Mouse (Mus musculus) midbrain, embryonic 12.5 days (tissue): Measurements from ENCODE around the gene Fam53a. TPM values are rescaled to one million over a fixed set of nuclear protein-coding genes. Genes with fewer than 3 reads are reported as not detected.
A peak's percentile ranks its signal among the peaks of the same experiment; 100 is the strongest.

ENCODE experiments used
- ATAC-seq: fragments of 200-750 bp; cut with Nextera tagmentation; 2 replicates; pipeline ENCODE4 v1.8.0; 2017; ENCODE audit warnings: low read depth, moderate TSS enrichment, moderate library complexity; ENCODE audit not compliant: low FRiP score
- H3K27ac ChIP-seq: fragments of 300-500 bp; sonication (generic); replicated peaks from 2 replicates; pipeline ENCODE4 v1.5.1; 2016; ENCODE audit warnings: mild to moderate bottlenecking
- H3K27me3 ChIP-seq: fragments of 300-500 bp; sonication (generic); 2 replicates; pipeline ENCODE4 v1.6.1; 2016; ENCODE audit warnings: mild to moderate bottlenecking
- H3K36me3 ChIP-seq: fragments of 300-500 bp; sonication (generic); 2 replicates; pipeline ENCODE4 v1.6.1; 2016
- H3K4me1 ChIP-seq: fragments of 300-500 bp; sonication (generic); 2 replicates; pipeline ENCODE4 v1.6.1; 2016
- H3K4me2 ChIP-seq: fragments of 300-500 bp; sonication (generic); replicated peaks from 2 replicates; pipeline ENCODE4 v1.6.1; 2016; ENCODE audit warnings: mild to moderate bottlenecking, moderate library complexity
- H3K4me3 ChIP-seq: fragments of 300-500 bp; sonication (generic); 2 replicates; pipeline ENCODE4 v1.5.1; 2016; ENCODE audit warnings: mild to moderate bottlenecking
- H3K9ac ChIP-seq: fragments of 300-500 bp; sonication (generic); replicated peaks from 2 replicates; pipeline ENCODE4 v1.6.1; 2016; ENCODE audit warnings: mild to moderate bottlenecking, moderate library complexity
- H3K9me3 ChIP-seq: fragments of 300-500 bp; sonication (generic); 2 replicates; pipeline ENCODE4 v1.6.1; 2016; ENCODE audit warnings: mild to moderate bottlenecking
- WGBS: fragments of 180-500 bp; shearing (Covaris S2); methylation state at CpG from one replicate; pipeline ENCODE4 v1.1.7; 2016; 5-methylcytosine and 5-hydroxymethylcytosine counted together
- polyA plus RNA-seq: library from polyadenylated mRNA; unstranded; fragments of >200 nt; fragmentation: Nextera tagmentation; extraction: Ambion mirVana; gene quantifications from 2 replicates; pipeline ENCODE4 v1.2.1, GENCODE M21; 2016

The Fam53a gene
- polyA plus RNA-seq, 1 experiment from 2014 or later: 49.2 TPM

DNA sequence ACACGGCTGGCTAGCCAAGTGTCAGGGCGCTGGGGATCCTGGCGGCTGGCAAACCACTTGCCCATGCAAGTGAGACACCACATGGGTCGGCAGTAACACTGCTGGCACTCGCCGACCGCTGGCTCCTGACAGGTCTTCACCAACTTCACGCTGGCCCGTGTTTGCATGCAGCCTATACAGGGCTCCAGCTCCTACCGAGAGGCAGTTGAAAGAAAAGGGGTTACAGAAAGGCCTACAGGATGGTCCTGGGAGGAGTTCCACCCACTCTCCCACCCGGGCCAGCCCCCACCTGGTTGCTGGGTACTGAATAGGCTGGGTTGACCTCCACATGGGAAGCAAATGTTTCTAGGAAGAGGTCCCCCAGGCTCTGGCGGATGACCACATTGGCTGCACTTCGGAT lies 25.0 kb upstream of the Fam53a start:
- Histone ChIP-seq H3K4me3 (no peak overlapping the region), H3K4me1 (peaks cover 48% of the 10 kb centered on the region), H3K9me3 (no peaks in the 10 kb centered on the region), H3K9ac (peak overlapping the region; percentile 28; the same call in 1 of the 2 replicates), H3K27ac (no peak overlapping the region), H3K27me3 (no peaks in the 10 kb centered on the region), H3K36me3 (peaks cover 29% of the 10 kb centered on the region), H3K4me2 (no peak overlapping the region)
- ATAC-seq: no peak
- 96% methylated on average over 13 of the region's 13 CpGs for WGBS

- peaks cover 42% of the 10 kb centered on the region for H3K4me1 ChIP-seq
- peak overlapping the region; percentile 82 for H3K4me3 ChIP-seq
- WGBS: 1% methylated on average over 9 of the region's 9 CpGs
- no peaks in the 10 kb centered on the region for H3K27me3 ChIP-seq
- H3K9me3 ChIP-seq: no peaks in the 10 kb centered on the region
- H3K4me2 ChIP-seq: peak overlapping the region; percentile 77
- ATAC-seq: peak; percentile 42; the same call in 1 of the 2 replicates
- peaks cover 42% of the 10 kb centered on the region for H3K36me3 ChIP-seq
- peak overlapping the region; percentile 97 for H3K27ac ChIP-seq
- H3K9ac ChIP-seq: peak overlapping the region; percentile 89; the same call in 1 of the 2 replicates
These were observed 23.3 kb upstream of the Fam53a start for GRCm38 (mm10) chr5:33652783-33653173.

DNA sequence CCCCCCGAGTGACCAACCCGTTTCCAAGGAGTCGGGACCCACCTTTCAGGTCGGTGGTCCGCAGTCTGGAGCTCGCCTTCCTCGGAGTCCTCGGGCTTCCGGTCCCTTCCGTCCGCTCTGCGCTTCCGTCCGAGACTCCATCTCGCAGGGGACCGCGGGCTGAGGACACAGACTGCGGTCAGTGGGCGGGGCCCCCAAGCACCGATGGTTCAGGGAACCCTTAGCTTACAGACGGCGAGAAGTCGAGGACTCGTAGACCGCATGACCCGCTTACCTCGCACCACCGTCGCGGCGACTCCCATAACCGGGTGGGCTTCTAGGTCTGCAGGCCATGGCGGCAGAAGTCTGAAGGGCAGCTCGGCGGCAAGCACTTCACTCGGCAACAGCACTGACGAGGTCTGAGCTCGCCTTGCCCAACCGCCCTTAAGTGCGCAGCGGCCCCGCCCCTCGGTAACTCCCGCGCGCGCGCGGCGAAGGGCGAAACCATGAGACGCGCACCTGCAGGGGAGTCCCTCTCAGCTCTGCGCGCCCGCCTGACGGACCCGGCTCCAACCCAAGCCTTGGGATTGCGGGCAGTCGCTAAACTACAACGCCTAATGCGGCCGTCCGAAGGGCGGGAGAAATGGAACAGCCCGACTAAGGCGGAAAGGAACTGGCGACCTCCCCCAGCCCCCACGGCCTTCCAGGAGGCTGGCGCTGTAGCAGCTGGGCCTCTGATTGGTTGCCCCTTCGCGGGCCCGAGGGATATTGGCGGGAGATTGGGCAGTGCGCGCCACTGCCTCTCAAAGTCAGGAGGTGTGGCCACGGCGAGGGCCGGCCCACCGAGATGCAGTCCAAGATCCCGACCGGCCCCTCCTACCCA lies 22.7 kb upstream of the Fam53a start, which contains the start of gene Slbp:
Gene Slbp, minus strand, starts transcription at position 654 of the 862 bp plus-strand sequence.
- peaks cover 40% of the 10 kb centered on the region for H3K4me1 ChIP-seq
- peak; percentile 96 for ATAC-seq
- peak within 1 kb of the TSS; percentile 89 for H3K9ac ChIP-seq
- H3K9me3 ChIP-seq: no peaks in the 10 kb centered on the region
- no peaks in the 10 kb centered on the region for H3K27me3 ChIP-seq
- H3K27ac ChIP-seq: peak within 1 kb of the TSS; percentile 97
- WGBS: under 1% methylated on average over 82 of the region's 82 CpGs
- H3K4me2 ChIP-seq: peak within 1 kb of the TSS; percentile 77
- peak within 1 kb of the TSS; percentile 82 for H3K4me3 ChIP-seq
- peaks cover 48% of the 10 kb centered on the region for H3K36me3 ChIP-seq

DNA sequence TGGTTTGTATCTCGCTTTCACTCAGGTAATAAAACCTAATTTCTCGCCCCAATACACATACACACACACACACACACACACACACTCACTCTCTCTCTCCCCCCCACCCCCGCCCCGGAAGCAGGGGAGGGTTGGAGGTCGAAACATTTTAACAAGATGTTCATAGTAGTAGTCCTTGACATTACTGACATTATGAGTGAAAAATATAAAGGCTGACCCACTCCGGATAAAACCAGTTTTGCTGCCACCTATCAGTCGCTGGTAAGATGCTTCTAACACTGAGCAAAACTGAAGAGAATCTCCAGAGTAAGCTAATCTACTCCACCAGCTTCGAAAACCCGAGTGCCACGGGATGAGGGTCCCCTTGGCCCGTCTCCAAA lies 22.1 kb upstream of the Fam53a start:
- peak overlapping the region; percentile 82 for H3K4me3 ChIP-seq
- H3K9ac ChIP-seq: peak overlapping the region; percentile 89
- peak overlapping the region; percentile 97 for H3K27ac ChIP-seq
- H3K27me3 ChIP-seq: no peaks in the 10 kb centered on the region
- WGBS: 2% methylated on average over 11 of the region's 11 CpGs
- peak overlapping the region; percentile 77 for H3K4me2 ChIP-seq
- H3K4me1 ChIP-seq: peaks cover 34% of the 10 kb centered on the region
- no peaks in the 10 kb centered on the region for H3K9me3 ChIP-seq
- H3K36me3 ChIP-seq: peaks cover 54% of the 10 kb centered on the region
- ATAC-seq: no peak

DNA sequence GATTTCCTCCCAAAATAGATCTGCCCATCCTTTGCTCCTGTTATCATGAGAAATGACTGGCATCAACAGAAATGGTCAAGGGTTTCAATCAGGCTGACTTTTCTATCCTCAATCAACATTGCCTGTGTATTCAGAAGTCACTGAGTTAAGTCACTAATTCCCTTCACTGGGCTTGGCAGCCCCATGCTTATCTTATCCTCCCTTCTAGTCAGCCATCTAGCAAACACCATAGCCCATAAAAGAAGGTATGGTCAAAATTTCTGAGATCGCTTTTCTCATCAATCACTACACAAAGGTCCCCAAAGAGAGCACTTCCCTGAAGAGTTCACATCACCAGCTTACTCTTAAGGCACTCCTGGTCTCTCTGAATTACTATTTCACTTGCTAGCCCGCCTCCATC lies 21.6 kb upstream of the Fam53a start:
- 22% methylated on average over 2 of the region's 2 CpGs for WGBS
- Histone ChIP-seq H3K4me1 (peaks cover 29% of the 10 kb centered on the region), H3K9ac (peak overlapping the region; percentile 89), H3K4me3 (peak overlapping the region; percentile 82), H3K27me3 (no peaks in the 10 kb centered on the region), H3K9me3 (no peaks in the 10 kb centered on the region), H3K27ac (peak overlapping the region; percentile 97), H3K4me2 (peak overlapping the region; percentile 77), H3K36me3 (peaks cover 59% of the 10 kb centered on the region)
- no peak for ATAC-seq

DNA sequence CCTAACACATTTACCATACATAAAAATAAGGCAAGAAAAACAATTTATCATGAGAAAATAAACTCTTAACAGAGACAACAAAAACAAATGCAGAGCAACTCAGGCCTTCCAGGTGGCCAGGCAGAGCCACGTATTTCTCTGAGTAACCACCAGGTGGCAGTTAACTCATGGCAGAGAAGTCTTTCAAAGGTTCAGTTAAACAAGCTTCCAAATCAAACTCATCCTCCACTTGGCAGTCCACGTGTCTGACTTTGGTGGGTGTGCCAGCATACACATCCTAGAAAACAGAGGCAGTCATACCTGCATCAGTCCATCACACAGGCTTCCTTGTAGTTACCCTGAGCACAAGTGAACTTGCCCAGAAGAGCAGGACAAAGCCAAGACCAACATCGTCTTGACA lies 11.2 kb upstream of the Fam53a start:
- no peaks in the 10 kb centered on the region for H3K9me3 ChIP-seq
- no peak overlapping the region for H3K4me3 ChIP-seq
- H3K36me3 ChIP-seq: peaks cover 70% of the 10 kb centered on the region
- no peaks in the 10 kb centered on the region for H3K4me1 ChIP-seq
- H3K4me2 ChIP-seq: no peak overlapping the region
- H3K27ac ChIP-seq: no peak overlapping the region
- H3K9ac ChIP-seq: no peak overlapping the region
- no peak for ATAC-seq
- no peaks in the 10 kb centered on the region for H3K27me3 ChIP-seq
- 43% methylated on average over 3 of the region's 3 CpGs for WGBS

DNA sequence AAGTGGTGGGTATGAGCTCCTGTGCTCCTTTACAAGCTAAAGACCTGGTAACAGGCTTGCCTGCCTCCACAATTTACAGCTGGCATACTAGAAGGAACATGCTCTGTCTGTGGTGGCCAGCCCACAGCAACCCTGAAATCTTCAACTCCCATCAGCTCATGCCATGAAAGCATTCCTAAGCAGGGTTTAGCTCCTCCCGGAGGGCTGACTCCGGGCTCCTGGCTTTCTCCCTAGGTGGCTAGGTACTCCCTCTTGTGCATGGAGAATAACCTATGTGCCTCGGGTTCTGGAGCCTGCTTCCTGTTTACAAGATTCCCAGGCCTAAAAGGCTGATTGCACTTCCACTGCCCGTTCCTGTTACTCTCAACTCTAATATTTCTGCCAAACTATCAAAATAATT lies 9.4 kb upstream of the Fam53a start:
- H3K9me3 ChIP-seq: no peaks in the 10 kb centered on the region
- no peaks in the 10 kb centered on the region for H3K4me1 ChIP-seq
- WGBS: 75% methylated on average over 4 of the region's 4 CpGs
- H3K4me3 ChIP-seq: no peak overlapping the region
- H3K9ac ChIP-seq: no peak overlapping the region
- no peak overlapping the region for H3K4me2 ChIP-seq
- peaks cover 62% of the 10 kb centered on the region for H3K36me3 ChIP-seq
- no peak for ATAC-seq
- no peaks in the 10 kb centered on the region for H3K27me3 ChIP-seq
- no peak overlapping the region for H3K27ac ChIP-seq

GRCm38 (mm10) chr5:33637606-33638350 lies 8.3 kb upstream of the Fam53a start:
- 0 out of 2 replicates have a peak overlapping the region, but pooled peaks have one; percentile 20 for H3K27ac ChIP-seq
- 82% methylated on average over 3 of the region's 3 CpGs for WGBS

DNA sequence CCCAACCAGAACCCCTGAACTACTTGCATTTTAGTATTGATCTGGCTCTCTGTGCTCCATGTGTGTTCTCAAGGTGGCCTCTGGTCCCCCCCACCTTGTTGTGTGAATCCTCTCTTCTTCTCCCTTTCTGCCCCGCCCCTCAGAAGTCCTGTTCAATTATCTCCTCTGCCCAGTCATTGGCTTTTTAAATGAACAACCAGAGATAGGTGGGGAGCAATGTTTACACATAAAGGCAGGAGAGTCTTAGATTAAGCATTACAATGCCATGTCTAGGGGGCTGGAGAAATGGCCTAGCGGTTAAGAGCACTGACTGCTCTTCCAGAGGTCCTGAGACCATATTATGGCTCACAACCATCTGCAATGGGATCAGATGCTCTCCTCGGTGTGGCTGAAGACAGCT lies 5.9 kb upstream of the Fam53a start:
- no peak overlapping the region for H3K4me3 ChIP-seq
- peaks cover 31% of the 10 kb centered on the region; the same call in 1 of the 2 replicates for H3K36me3 ChIP-seq
- no peak overlapping the region for H3K27ac ChIP-seq
- H3K27me3 ChIP-seq: no peaks in the 10 kb centered on the region
- no peak overlapping the region for H3K4me2 ChIP-seq
- no peak for ATAC-seq
- H3K9me3 ChIP-seq: no peaks in the 10 kb centered on the region
- H3K4me1 ChIP-seq: no peaks in the 10 kb centered on the region
- no peak overlapping the region for H3K9ac ChIP-seq
- WGBS: 93% methylated on average over 3 of the region's 3 CpGs

More at GRCm38 (mm10) chr5:33637606-33638350, 8.3 kb upstream of the Fam53a start:
- no peaks in the 10 kb centered on the region for H3K27me3 ChIP-seq
- H3K4me1 ChIP-seq: no peaks in the 10 kb centered on the region
- H3K9me3 ChIP-seq: no peaks in the 10 kb centered on the region
- ATAC-seq: no peak
- no peak overlapping the region for H3K4me2 ChIP-seq
- no peak overlapping the region for H3K4me3 ChIP-seq
- H3K9ac ChIP-seq: no peak overlapping the region
- peaks cover 52% of the 10 kb centered on the region for H3K36me3 ChIP-seq

GRCm38 (mm10) chr5:33632526-33632925 lies 3.1 kb upstream of the Fam53a start:
- 88% methylated on average over 1 of the region's 1 CpGs for WGBS
- no peak overlapping the region for H3K27ac ChIP-seq
- no peak overlapping the region for H3K4me3 ChIP-seq
- H3K9me3 ChIP-seq: no peaks in the 10 kb centered on the region
- ATAC-seq: no peak
- H3K27me3 ChIP-seq: no peaks in the 10 kb centered on the region
- no peak overlapping the region for H3K4me2 ChIP-seq
- no peak overlapping the region for H3K9ac ChIP-seq
- H3K36me3 ChIP-seq: peaks cover 7% of the 10 kb centered on the region; the same call in 1 of the 2 replicates
- H3K4me1 ChIP-seq: peaks cover 15% of the 10 kb centered on the region

DNA sequence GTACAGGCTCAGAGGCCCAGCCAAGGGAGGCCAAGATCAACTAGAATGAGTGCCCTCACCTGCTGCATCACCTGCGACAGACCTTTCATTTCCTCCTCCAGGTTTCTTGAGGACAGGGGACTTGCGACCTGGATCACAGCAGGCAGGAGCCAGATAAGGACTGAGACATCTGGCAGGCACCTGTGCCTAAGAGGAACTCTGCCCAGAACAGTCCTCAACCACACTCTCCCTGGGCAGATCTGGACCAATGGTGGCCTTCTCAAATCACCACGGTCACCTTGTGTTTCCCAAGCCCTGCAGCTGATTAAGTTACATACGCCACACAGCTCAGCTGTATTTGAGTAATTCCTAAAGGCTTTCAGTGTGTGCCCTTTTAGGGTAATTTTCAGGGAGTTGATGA lies 1.2 kb upstream of the Fam53a start:
- H3K4me1 ChIP-seq: peaks cover 15% of the 10 kb centered on the region
- peak overlapping the region; percentile 93 for H3K4me2 ChIP-seq
- no peaks in the 10 kb centered on the region for H3K27me3 ChIP-seq
- ATAC-seq: no peak
- 78% methylated on average over 4 of the region's 4 CpGs for WGBS
- H3K9me3 ChIP-seq: no peaks in the 10 kb centered on the region
- H3K9ac ChIP-seq: peak overlapping the region; percentile 63
- H3K4me3 ChIP-seq: peak overlapping the region; percentile 82; the same call in 1 of the 2 replicates
- no peak overlapping the region for H3K27ac ChIP-seq
- H3K36me3 ChIP-seq: peaks cover 7% of the 10 kb centered on the region; the same call in 1 of the 2 replicates

DNA sequence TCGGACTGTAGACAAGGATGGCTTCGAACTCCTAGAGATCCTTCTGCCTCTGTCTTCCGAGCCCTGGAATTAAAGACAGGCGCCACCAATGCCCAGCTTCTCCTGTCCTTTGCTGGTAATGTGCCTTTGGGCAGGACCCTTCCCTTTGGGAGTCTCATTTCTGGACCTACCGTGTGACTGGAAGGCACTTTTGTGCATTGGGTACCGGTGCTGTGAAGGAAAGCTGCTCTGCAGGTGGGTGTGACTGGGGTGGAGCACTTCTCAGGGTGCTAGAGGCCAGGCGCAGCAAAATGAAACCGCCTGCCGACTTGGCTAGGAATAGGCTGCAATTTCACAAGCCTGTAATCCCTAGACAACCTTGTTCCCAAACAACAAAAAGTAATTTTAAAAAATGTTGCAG lies 626 bp upstream of the Fam53a start:
- H3K27ac ChIP-seq: peak overlapping the region; percentile 21; the same call in 1 of the 2 replicates
- H3K9me3 ChIP-seq: no peaks in the 10 kb centered on the region
- H3K36me3 ChIP-seq: peaks cover 7% of the 10 kb centered on the region; the same call in 1 of the 2 replicates
- peaks cover 15% of the 10 kb centered on the region for H3K4me1 ChIP-seq
- H3K27me3 ChIP-seq: no peaks in the 10 kb centered on the region
- peak overlapping the region; percentile 93 for H3K4me2 ChIP-seq
- WGBS: 9% methylated on average over 9 of the region's 9 CpGs
- H3K4me3 ChIP-seq: peak overlapping the region; percentile 82
- ATAC-seq: peak; percentile 20
- H3K9ac ChIP-seq: peak overlapping the region; percentile 63
